Mouse (Mus musculus) A20 (cell line): ENCODE results near the gene Epgn.

Experiments used
- DNase-seq: peaks from one replicate; pipeline ENCODE4 v3.0.0-alpha.2; 2011; ENCODE audit warnings: low read depth, low spot score

Gene Epgn

DNA sequence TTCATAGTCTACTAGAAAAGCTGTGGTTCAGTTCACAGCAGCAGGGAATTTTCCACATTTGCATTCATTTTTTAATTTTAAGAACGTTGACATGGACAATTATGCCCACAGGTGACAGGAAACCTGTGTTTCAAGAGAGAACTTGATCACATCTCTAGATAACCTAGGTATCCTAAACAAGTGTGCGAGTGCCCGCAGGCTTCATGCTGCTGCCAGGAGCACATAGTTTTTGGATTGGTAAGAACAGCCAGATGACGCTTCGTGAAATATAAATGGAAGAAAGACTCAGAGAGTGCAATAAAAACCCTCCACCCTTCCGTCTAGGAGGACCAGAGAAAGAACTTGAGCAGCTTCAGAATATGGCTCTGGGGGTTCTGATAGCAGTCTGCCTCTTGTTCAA lies at the start of gene Epgn:
Gene Epgn (plus strand): TSS at position 301 of the 400 bp plus-strand sequence.
- DNase-seq, result no peak

- no peak for DNase-seq
Observed at GRCm38 (mm10) chr5:90980297-90980696, 47.0 kb upstream of the Epgn start.

GRCm38 (mm10) chr5:90987605-90988004 lies 39.7 kb upstream of the Epgn start:
- no peak for DNase-seq

GRCm38 (mm10) chr5:90988149-90988548 lies 39.1 kb upstream of the Epgn start:
- DNase-seq, result no peak

- no peak for DNase-seq
Observed at GRCm38 (mm10) chr5:90988592-90988991, 38.7 kb upstream of the Epgn start.

- no peak for DNase-seq
Observed at GRCm38 (mm10) chr5:90999942-91000341, 27.3 kb upstream of the Epgn start.

DNA sequence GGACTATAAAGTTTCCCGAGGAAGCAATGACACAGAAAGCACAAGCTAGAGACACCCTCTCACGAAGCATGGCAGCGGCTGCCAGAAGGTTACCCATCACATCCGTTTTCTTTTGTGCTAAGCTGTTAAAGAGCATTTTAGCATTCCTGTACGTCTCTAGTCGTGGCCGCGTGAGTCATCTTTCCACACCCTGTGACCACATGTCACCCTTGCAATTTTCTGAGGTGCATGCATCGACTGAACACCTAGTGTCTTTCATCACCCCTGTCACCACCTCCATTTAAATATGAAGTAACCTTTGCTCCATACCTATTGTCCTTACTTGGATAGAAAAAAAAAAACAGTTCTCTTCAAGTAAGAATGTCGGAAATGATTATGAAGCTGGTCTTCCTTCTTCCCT lies 12.0 kb upstream of the Epgn start:
- no peak for DNase-seq

DNA sequence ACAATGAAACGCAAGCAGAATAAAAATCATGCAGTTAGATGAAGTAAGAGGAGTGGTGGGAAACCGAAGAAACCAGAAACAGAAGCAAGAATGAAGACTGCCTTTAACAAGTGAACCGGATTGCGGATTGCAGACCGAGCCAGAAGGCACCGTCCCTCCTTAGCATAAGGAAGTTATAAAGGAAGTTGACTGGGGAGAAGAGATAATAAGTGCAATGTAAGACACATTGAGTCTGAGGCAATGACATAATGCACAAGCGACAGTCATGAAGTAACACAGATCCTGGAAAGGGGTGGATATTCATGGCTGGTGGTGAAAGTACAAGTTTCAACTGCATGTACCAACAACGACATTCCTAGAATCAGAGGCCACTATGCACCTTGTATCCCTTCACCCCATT lies 4.2 kb upstream of the Epgn start:
- DNase-seq, result no peak

- no peak for DNase-seq
Observed at GRCm38 (mm10) chr5:91027840-91028239, 576 bp downstream of the Epgn start.

DNA sequence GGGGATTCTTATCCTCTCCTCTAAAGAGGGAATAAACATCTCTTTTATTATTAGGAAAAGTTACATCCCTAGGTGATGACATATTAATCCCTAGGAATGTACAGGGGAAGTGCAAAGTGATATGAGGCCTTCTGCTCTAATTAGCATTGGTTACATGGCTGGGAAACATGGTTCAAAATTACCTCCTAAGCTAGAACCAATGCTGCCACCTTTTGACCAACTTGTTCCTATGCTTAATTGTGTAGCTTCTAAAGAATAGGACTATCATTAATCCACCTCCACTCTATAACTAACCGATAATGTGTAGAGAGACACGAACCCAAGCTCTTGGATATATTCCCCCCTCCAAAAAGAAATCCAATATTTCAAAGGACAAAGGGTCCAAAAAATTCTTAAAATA lies 3.4 kb downstream of the Epgn start:
- no peak for DNase-seq

- no peak for DNase-seq
Observed at GRCm38 (mm10) chr5:91035341-91035740, 8.1 kb downstream of the Epgn start.

- no peak for DNase-seq
Observed at GRCm38 (mm10) chr5:91036628-91037027, 9.4 kb downstream of the Epgn start.

DNA sequence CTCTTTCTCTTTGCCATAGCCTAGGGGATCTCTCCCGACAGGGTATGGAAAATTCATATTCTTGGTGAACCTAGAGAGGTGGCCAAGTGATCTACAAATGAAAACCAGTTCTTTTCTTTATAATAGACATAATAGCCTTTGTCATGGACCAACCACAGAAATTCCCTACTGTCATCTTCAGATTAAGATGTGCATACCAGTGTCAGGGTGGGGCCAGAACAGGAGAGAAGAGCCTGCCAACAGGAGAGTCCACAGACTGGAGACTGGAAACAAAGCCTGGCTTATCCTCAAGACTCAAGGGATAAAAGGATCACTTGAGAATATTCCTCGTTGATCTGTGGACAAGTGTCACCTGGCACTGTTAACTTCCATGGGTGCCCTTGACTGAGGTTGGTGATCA lies 10.5 kb downstream of the Epgn start:
- DNase-seq, result no peak

DNA sequence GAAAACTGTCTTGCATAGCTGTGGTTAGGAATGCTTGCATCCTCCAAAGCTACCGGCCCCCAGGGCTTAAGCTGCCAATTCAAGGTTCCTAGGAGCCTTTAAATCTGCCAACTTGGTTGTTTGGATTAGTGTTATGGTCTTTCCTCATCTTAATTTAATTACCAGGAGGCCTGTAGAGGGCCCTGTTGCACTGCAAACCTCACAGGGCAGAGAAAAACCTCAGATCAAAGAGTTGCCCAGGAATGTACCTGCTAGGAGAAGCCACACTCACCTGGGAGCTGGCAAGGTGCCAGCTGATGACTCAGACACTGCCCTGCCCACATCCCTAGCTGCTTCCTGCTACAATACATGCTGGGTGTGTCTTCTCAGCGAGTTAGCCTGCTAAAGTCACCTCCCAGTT lies 11.3 kb downstream of the Epgn start:
- DNase-seq, result peak; percentile 6

- no peak for DNase-seq
Observed at GRCm38 (mm10) chr5:91038963-91039362, 11.7 kb downstream of the Epgn start.

DNA sequence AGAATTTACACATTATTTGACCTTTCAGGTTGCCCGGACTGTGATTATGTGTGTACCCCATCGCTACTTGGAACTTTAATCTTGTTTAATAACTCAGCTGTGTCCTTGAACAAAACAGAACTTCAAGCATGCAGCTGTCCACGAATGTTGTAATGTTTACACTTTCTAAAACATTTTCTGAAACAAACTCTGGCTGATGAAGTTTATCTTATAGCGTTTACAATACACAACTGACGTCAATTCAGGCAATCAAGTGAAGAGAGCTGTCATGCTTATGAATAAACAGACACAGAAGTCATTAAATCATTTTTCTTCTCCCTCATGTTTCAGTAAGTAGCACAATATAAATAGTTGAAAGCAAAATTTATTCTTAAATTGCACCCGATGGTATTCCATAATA lies 20.7 kb downstream of the Epgn start:
- DNase-seq, result no peak

DNA sequence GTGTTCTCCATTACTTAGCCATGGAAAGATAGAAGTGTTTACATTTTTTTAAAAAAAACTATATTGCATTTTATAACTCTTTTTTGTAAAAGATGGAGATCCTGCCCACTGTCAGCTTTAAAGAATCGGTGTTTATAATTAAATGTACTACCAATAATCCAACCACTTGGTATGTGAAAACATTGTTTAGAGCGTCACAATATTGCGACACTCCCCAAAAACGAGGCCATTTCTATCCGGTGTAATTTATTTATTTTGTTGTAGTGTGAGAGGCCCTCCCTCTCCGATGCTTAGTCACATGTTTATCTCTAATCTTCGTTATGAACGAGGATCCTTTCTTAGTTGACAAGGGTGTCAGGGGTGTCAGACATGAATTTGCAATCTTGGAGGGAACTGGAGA lies 21.1 kb downstream of the Epgn start:
- DNase-seq, result no peak

DNA sequence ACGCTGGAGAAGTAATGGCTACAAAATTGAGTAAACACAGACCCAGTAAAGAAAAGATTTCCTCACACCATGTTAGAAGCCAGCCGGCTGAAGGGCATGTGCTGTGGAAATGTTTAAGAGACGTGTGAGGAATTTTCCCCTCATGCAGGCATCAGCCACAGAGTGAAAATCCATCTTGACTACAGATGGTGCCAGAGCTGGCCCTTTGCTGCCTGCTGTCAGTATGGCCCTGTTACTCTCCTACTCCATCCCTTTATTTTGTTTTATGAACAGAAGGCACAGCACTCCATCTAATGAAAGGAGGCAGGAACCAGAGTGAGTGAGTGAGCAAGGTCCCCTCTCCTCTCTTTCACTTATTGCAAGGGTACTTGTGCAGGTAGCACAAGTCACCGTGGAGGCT lies 45.1 kb downstream of the Epgn start:
- no peak for DNase-seq

DNA sequence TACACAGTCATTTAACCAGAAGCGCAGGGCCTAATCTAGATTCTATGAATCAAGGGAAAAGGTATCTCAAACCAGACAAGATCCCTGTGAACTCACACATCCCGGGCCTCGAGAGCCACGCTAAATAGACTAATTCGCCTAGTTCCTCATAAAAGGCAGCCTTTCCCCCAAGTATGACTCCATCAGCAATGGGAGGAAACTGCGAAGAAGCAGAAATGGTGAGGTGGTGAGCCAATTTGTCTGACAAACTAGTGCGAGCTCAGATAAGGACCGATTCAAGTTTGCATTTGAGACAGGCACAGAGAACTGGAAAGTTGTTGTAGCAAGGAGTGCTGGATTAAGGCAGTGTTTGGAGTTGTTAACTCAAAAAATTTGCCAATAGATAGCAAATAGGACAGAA lies 46.4 kb downstream of the Epgn start:
- DNase-seq, result no peak

GRCm38 (mm10) chr5:91074026-91074425 lies 46.8 kb downstream of the Epgn start:
- no peak for DNase-seq

- DNase-seq, result no peak
Observed at GRCm38 (mm10) chr5:91074450-91074950, 47.2 kb downstream of the Epgn start, which contains the start of gene Ereg. TSS of gene Ereg (plus strand) at chr5:91074622.

DNA sequence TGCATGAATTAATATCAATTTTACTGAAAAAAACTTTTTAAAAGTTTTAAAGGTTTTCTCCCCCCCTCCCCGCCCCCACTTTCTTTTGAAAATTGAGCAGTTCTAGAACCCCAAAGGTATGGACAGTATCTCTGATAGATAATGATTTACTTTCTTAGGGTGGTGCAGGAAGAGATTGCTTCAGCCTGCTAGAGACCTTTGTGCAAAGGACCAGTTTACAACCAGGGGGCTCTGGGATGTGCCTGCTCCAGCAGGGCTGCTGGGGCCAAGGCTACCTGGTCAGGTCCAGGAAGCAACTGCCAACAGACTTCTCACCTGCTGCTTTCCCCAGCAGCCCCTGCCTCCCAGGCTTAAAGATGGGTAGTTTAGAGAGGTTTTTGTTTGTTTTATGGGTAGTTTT lies 47.8 kb downstream of the Epgn start:
- DNase-seq, result no peak

DNA sequence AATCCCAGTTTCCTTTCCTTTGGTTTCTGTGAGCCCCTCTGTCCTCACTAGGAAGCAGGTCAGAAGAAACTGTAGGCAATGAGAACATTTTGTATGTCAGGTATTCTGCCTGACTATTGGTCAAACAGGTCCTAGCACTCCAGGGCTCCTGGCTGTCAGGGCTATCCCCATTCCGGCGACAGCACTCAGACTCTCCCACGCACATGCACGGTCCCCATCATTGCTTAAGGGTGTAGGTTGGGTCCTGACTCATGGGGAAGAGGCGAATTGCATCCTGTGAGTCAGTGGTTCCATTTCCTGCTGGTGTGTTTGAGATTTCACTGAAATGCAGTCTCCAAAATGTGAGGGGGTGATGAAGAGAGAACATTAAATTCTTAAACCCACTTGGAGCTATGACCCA lies 55.8 kb downstream of the Epgn start:
- no peak for DNase-seq
